Mouse (Mus musculus): ENCODE results near the gene Anxa11.

DNA sequence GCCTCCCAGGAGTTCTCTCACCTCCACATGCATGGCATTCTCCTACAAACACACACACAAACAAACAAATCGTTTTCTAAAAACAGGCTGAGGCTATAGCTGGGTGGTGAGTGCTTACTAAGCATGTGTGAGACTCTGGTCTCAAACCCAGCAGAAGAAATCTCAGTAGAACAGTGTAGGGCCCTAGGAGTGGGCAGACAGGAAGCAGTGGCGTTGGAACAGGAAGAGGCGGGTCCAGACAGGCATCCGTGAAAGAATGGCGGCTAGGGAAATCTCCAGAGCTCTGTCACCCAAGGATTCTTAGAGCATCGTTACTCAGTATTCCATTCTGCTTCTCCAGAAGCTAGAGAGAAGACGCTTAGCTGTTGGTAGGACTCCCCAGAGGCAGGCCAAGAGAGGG, 35.4 kb upstream of the Anxa11 start:
- TF ChIP-seq POLR2A (IDR thresholded peaks at IDR 0.05; ENCODE audit: control insufficient read depth, extremely low read depth, insufficient read depth, low read length, poor library complexity) (no peak), CTCF (IDR thresholded peaks at IDR 0.05; ENCODE audit: borderline replicate concordance, control insufficient read depth, extremely low read depth, insufficient read depth, low read length, poor library complexity) (no peak)

Measured in thymus, adult 2 months (tissue).